Mouse (Mus musculus) 3T3-L1 (cell line): Measurements from ENCODE around the gene Ttc12.
A peak's percentile ranks its signal among the peaks of the same experiment; 100 is the strongest.

Experiments
- DNase-seq: peaks from one replicate; pipeline ENCODE4 v3.0.0-alpha.2; 2015; ENCODE audit warnings: low read depth, low spot score

Gene Ttc12

GRCm38 (mm10) chr9:49490609-49491008 is 4.6 kb upstream of the Ttc12 start:
- DNase-seq, result peak; percentile 53

- DNase-seq, result peak; percentile 82
These were observed 3.2 kb upstream of the Ttc12 start for GRCm38 (mm10) chr9:49488912-49489895.

DNA sequence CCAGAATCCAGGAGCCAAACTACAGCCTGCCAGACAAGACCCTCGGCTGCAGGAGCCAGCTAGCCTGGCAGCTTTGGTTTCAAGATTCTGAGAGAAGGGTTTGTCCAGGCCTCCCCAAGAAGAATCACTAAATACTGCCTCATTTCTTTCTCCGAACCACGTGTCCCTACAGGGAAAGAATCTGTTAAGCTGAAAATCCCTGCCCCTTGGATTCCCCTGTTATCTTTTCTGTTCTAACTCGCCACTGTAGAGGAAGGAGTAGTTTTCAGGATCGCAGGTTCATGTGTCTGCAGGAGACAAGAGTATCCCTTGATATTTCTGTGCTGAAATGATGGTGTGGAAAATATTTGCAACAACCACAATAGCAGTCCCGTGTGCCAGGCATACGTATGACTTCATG is 2.2 kb upstream of the Ttc12 start:
- DNase-seq, result no peak

DNA sequence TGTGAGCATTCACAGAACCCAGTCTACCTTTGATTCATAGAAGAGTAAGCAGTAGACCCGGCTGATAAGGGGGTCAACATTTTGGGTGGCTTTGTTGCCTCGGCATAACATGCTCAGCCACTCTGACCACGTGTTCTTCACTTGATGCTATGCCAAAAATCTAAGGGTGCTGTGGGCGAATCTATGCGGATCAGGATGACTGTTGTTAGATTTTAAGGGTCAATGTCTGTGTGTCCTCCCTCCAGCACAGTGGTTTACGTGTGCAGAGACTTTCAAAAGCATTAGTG is 1.6 kb upstream of the Ttc12 start:
- no peak for DNase-seq

DNA sequence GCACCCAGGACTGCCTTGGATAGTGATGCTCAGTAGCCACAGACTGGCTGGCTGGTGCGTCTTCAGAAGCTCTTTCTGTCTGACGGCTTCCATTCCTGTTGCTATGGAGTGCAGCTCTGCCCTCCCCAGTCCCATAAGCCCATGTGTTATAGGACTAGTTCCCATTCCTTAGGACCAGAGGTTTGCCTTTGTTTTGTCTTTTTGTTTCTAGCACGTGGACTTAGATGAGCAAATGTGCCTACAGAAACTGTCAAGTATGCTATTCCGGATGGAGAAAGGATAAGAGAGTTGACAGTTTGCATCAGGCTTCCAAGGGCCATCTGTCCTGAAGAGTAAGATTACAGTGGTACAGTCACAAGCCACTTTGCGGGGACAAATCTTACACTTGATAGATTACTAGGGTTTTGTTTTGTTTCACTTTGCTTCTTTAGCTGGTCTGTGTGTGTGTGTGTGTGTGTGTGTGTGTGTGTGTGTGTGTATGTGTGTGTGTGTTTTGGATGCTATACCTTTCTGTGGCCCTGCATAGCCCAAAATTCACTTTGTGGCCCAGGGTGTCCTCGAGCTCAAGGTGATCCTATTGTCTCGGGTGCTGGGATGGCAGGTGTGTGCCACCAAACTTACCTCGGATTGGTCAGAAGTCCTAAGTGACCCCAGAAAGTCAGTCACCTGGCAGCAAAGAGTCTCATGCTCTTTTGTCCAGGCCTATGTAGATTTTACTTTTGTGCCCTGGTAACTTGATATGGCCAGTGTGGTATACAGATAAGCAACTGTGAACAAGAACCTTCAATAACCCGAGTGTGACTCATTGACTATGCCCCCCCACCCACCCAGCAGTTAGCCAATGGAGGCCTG is 1.0 kb upstream of the Ttc12 start:
- DNase-seq, result no peak

GRCm38 (mm10) chr9:49485250-49485891 is 654 bp downstream of the Ttc12 start:
- no peak for DNase-seq

DNA sequence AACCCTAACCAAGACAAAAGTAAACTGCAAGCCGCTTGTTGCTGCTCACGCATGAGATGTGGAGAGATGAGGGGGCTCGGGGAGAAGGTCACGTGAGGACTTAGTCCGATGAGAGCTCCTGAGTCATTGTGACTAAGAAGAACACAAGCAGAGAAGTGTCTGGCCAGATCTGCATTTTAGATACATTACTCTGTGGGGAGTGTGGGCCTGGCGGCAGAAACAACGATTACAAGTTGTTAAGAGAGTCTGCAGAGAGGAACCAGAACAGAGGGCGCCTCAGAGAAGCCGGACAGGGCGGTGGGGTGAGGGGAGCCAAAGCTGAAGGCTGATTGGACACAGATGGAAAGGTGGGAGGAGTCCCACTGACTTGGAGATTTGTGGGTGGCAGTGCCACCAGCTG is 2.7 kb downstream of the Ttc12 start:
- DNase-seq, result peak; percentile 25

DNA sequence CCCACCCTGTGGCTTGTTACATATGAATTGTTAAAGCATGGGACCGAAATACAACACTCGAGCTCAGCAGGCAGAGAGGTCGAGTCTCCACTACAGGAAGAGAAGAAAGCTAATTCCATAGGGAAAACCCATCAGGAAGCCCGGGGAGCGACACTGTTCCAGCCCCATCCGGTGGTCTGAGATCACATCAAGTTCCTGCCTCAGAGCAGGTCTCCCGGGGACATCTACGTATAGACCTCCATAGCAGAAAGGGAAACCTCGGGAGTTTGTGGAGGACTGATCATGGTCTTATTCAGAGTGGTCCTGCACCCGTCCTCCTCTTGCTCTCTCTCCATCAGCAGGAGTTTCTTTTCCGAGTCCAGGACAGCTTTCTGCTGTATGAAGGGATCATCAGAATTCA is 13.9 kb downstream of the Ttc12 start:
- no peak for DNase-seq

GRCm38 (mm10) chr9:49470946-49471345 is 15.1 kb downstream of the Ttc12 start:
- no peak for DNase-seq

DNA sequence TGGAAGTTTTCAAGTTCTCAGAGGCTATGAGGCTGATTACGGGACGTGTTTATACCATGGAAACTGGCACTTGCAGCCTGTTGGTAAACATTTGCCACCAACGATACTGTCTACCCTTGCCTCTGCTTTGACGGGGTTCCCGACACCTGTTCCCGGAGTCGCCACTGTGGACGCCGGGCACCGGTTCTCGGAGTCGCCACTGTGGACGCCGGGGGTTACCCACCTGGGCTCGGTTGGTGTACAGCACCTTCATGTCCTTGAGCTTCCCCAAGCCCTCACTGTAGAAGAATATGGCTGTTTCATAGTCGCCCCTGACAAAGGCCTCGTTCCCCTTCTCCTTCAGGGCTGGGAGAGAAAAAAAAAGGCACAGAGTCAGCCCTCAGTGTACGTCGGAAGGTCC is 16.0 kb downstream of the Ttc12 start:
- DNase-seq, result no peak

DNA sequence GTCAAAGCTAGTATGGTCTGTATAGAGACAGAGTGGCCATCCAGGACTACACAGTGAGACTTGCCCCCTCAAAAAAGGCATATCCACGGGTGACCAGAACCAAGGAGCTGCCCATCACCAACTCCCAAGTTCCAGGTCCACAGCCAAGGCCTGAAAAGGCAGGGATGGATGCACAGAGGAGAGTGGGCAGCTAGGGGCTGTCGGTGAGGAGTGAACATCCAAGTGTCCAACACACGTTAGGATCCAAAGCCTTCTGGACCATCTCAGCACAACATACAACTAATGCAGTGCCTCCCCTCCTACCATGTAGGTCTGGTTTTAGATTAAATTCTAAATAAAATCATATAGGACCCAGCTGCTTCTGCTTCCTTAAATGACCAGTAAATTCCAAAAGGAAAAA is 29.9 kb downstream of the Ttc12 start:
- DNase-seq, result no peak

GRCm38 (mm10) chr9:49452396-49452795 is 33.6 kb downstream of the Ttc12 start:
- no peak for DNase-seq

DNA sequence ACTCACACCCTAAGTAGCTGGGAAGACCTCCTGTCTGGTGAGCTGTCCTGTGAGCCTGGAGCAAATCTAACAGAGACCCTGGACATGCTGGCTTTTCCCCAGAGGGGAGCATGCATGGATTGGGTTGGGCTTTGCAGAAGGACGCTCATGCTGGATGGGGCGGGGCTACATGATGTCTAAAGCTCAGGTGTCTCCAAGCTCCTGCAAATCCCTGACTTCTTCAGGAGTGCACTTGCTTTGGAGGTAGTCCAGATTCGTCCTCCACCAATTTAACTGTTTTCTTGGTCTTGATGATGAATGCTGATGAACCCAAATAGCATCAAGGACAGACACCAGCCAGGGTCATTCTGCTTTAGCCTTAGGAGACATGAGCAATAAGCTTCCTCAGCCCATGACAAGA is 35.5 kb downstream of the Ttc12 start:
- no peak for DNase-seq

DNA sequence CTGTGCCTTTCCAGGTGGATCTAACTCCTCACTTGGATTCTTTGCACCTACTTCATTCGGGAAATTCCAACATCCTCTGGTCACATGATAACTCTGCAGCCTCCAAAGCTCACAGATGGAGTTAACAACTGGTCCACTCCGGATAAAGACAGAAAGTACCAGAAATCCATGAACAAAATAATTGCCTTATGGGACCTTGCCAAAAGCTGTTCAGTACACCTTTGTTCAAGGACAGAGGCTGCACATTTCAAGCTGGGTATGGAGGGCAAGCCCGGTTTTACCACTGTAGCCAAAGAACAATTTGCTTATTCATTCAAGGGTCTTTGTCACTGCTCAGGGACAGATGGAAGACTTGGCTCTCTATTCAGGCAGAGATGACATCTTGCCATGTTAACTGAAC is 43.4 kb downstream of the Ttc12 start:
- no peak for DNase-seq

GRCm38 (mm10) chr9:49427478-49427877 is 58.5 kb downstream of the Ttc12 start:
- DNase-seq, result peak; percentile 63

DNA sequence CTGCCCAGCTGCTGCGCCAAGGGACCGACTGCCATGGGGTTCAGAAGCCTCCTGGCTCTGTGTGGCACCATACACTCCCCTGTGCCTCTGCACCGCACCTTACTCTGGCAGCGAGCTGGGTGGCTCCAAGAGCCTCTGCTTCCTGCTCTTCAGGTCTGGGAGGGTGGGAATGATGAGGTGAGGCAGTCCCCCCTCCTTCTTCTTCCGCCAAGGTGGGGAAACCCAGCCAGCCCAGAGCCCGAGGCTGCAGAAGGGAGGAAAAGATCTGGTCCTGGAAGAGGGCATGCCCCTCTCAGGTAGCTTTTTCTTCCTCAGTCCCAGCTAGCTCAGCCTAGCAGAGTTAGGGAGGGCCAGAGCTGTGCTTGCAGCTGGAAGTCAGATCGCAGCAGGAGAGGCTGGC is 59.1 kb downstream of the Ttc12 start, which contains the start of gene Ankk1:
TSS of gene Ankk1 (minus strand) at position 101 of the 400 bp plus-strand sequence.
- DNase-seq, result no peak

- DNase-seq, result peak; percentile 6
These were observed 60.4 kb downstream of the Ttc12 start for GRCm38 (mm10) chr9:49425585-49425984.

GRCm38 (mm10) chr9:49423866-49424265 is 62.2 kb downstream of the Ttc12 start:
- no peak for DNase-seq

DNA sequence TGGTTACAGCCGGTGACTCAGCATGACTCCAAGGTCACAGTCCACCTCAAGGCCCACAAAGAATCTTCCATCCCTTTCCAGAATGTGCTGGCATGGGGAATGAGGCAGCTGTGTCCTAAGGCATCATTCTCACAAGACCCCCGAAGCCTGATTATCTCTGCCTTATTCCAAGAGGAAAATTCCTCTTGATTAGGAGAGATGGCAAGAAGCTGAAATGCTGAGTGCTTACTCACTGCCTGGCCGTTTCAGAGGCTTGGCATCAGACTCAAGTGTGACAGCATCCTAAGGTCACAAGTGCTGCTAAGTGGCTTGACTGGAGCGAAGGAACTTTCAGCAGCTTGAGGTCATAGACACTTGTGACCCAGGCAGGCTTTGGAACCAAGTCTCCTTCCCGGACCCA is 75.4 kb downstream of the Ttc12 start:
- DNase-seq, result peak; percentile 66

DNA sequence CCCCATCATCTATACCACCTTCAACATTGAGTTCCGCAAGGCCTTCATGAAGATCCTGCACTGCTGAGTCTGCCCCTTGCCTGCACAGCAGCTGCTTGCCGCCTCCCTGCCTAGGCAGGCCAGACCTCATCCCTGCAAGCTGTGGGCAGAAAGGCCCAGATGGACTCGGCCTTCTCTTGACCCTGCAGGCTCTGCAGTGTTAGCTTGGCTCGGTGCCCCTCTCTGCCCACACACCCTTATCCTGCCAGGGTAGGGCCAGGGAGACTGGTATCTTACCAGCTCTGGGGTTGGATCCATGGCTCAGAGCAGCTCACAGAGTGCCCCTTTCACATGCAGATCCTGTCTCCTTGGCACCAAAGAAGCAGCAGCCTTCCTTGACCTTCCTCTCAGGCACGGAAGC is 79.0 kb downstream of the Ttc12 start:
- no peak for DNase-seq

DNA sequence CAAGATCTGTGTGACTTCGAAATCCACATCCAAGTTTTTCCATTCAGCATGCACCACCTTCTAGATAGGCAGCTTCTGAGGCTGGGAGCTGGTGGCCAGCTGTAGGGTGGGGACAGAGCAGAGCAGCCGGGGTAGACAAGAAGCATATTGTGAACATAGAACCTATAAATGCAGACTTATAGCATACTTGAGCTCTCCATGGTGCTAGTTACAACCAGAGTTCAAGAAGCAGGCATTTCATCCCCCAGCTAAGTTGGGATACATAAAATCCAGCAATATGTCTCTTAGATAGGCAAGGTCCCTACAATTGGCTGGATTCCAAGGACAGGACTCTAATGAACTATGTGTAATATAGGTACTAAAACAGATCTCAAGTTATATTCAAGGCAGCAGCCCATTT is 82.3 kb downstream of the Ttc12 start:
- peak; percentile 13 for DNase-seq

DNA sequence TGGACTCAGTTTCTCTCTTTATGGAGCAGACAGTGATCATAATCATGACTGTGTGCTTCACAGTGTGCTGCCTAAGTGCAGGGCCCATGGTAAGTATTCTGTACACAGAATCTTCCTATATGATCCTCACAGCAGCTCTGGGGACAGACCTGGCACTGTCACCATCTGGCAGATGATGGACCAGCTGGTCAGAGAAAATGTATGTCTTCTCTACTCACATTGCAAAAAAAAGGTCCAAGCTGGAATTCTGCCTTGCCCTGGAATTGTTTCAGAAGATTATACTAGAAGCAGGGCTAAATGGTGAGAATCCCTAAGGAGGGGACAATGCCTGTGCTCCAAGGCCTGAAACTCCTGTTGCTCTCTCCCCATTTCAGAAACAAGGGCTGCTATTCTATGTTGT is 90.0 kb downstream of the Ttc12 start:
- DNase-seq, result no peak
